Mouse (Mus musculus): Measurements from ENCODE around the gene Thbs4. TPM values are rescaled to one million over a fixed set of nuclear protein-coding genes. Genes with fewer than 3 reads are reported as not detected.

The Thbs4 gene
- polyA plus RNA-seq, 1 experiment from 2014 or later: not detected

DNA sequence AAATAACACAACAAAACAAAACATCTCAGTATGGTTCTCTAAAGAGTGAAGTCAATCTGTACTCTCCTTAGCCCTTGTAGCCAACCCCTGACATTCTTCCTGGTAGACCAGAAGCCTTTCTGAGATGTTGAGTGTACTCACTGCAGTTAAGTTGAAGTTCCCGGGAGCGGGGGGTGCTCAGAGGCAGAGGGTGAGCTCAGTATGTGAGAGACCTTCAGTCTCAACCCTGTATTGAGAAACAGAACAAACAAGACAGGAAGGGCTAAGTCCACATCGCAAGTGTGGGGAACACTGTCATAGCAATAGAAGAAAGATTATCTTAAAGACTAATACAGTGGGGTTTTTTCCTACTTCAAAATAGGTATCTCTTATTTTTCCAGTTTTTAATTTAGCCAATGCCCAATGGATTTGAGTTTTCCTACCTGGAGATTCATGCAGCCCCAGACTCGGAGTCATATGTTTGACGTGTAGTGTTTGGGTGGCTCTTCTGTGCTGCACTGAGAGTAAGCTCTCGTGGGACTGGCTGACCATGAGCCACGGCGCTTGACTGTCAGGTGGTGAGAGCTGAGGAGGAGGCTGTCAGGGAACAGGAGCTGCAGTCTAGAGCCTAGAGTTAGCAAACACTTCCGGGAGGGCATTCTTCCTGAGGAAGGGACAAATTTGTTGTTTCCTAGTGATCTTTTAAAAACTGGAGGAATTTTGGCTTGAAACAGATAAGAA is 88.1 kb downstream of the Thbs4 start:
- DNase-seq (ENCODE audit: low read depth, low spot score) (no peak), ATAC-seq (no peak)
- ChIA-PET POLR2A (no interaction called here), CTCF (no interaction called here)
- TF ChIP-seq CTCF (IDR thresholded peaks at IDR 0.05): no peak
- H3K27me3 ChIP-seq: no peaks in the 10 kb centered on the region
- in situ Hi-C loops (cut with MboI; ENCODE audit: low pct_unique_long_range_greater_than_20kb): no loop called here

DNA sequence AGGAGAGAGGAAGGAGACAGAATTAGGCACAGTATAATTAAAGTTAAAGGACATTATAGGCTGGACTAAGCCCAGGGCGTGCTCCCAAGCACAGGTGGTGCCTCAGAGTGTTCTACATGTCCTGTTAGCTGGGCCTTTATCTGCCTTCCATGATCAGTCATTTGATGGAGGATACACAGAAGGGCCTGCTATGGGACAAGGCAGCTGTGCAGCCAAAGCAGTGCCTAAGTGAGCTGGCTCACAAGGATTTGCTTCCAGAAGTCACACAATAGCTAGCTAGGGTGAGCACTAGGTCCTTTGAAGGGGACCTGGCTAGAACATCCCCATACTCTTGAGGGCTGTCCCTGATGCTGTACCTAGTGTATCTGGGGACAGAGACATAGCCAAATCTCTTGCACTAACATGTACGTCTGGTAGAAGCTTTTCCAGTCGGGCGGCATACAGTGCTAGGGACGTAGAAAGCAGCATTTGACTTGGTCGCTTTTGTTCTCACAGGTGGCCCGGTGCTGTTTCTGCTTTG is 89.5 kb downstream of the Thbs4 start:
- in situ Hi-C loops (cut with MboI; ENCODE audit: low pct_unique_long_range_greater_than_20kb): no loop called here
- ChIA-PET CTCF (interaction anchor here (0.9 to 1.3 kb wide), 2 partner anchors 21 to 46 kb away, joined by 3 read pairs; no protein-coding TSS in a partner anchor), POLR2A (no interaction called here)
- H3K27me3 ChIP-seq: no peaks in the 10 kb centered on the region
- no peak for TF ChIP-seq CTCF (IDR thresholded peaks at IDR 0.05)
- no peak for ATAC-seq
- DNase-seq (ENCODE audit: low read depth, low spot score): no peak

DNA sequence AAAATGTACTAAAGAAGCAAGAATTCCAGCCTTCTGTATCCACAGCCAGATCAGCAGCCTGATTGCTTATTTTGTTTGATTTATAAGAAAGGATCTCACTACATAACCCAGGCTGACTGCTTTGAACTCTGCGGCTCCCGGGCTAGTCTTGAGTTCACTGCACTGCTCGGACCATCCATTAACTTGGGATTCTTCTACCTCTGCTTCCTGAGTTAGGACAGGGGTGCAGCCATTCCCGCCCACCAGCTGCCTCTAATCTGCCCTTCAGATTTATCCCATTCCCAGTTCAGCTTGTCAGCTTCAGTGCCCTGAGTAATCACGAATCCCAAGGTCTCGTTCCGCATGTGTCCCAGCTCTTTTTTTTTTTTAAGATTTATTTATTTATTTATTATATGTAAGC is 90.4 kb downstream of the Thbs4 start:
- in situ Hi-C loops (cut with MboI; ENCODE audit: low pct_unique_long_range_greater_than_20kb): no loop called here
- ATAC-seq (no peak), DNase-seq (ENCODE audit: low read depth, low spot score) (no peak)
- no peak for TF ChIP-seq CTCF (IDR thresholded peaks at IDR 0.05)
- H3K27me3 ChIP-seq: no peaks in the 10 kb centered on the region
- ChIA-PET CTCF (interaction anchor here (0.8 to 2.1 kb wide), 2 partner anchors 10 to 21 kb away, joined by 3 to 4 read pairs; no protein-coding TSS in a partner anchor), POLR2A (no interaction called here)

DNA sequence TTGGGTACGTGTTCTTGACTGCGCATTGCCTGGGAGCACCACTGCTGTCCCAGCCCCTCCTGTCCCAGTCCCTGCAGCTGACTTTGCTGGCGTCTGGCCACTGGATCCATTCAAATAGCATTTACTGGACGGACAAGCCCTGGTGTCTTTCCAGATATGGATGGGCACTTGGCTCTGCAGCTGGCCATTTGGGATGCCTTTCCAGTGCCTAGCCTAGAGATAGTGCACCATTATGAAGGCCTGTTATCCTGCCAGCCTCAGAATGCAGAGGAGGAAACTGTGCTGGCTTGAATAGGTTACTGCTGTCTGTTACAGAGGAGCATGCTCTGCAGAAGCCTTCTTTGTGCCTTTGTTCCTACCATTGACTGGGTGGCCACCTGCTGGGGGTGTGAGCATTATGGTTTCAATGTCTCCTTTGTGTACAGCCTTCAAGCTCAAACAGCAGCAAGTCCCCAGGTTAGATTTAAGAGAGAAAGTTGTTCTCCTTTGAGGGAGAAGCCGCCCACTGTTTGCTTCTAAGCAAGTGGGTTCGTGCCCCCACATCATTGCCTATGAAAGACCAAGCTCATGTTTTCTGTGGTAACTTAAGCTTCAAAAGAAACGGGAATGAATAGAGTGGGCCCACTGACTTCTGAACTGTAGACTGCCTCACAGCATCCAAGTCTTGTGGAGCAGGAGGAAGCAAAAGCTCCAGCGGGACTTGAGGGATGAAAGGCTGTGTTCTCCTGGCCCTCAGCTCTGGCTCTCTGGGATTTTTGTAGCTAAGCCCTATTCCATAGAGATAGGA is 91.2 kb downstream of the Thbs4 start:
- H3K27me3 ChIP-seq: no peaks in the 10 kb centered on the region
- ChIA-PET POLR2A (no interaction called here), CTCF (interaction anchor here (0.8 to 2.1 kb wide), 2 partner anchors 10 to 20 kb away, joined by 3 to 4 read pairs; no protein-coding TSS in a partner anchor)
- in situ Hi-C loops (cut with MboI; ENCODE audit: low pct_unique_long_range_greater_than_20kb): no loop called here
- no peak for TF ChIP-seq CTCF (IDR thresholded peaks at IDR 0.05)
- no peak for DNase-seq (ENCODE audit: low read depth, low spot score)
- ATAC-seq: no peak

DNA sequence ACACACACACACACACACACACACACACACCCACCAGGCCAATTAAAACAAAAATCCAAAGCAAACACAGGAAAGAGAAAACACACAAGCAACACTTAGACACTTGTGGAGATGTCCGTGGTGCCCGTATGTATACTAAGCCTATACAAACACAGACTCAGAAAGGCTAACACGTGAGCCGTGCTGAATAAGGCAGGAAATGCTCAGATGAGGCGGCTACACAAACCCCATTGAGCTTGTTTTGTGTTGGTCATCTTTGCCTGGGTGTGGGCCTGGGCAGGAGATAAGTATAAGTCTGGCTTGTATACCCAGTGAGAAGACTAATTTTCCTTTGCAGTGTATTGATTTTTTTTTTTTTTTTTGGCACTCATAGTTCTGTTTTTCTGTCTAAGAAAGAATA is 92.6 kb downstream of the Thbs4 start:
- ChIA-PET CTCF (interaction anchor here (0.9 to 1.5 kb wide), 2 partner anchors 8 to 11 kb away, joined by 3 to 4 read pairs; no protein-coding TSS in a partner anchor), POLR2A (no interaction called here)
- TF ChIP-seq CTCF (IDR thresholded peaks at IDR 0.05): no peak
- in situ Hi-C loops (cut with MboI; ENCODE audit: low pct_unique_long_range_greater_than_20kb): no loop called here
- no peak for ATAC-seq
- DNase-seq (ENCODE audit: low read depth, low spot score): no peak
- no peaks in the 10 kb centered on the region for H3K27me3 ChIP-seq

Other genes with a start within 250 kb of the Thbs4 start
- gene Spz1, start 218.6 kb downstream of the Thbs4 start, polyA plus RNA-seq (2021): not detected
- 13.8 TPM for gene Serinc5, start 183.7 kb downstream of the Thbs4 start, polyA plus RNA-seq (2021)
- 12.4 TPM for gene Mtx3, start 49.9 kb upstream of the Thbs4 start, polyA plus RNA-seq (2021)

All from Patski (cell line).